Mouse (Mus musculus): ENCODE data around the gene Krt1. TPM values are rescaled to one million over a fixed set of nuclear protein-coding genes. Genes with fewer than 3 reads are reported as not detected.
A peak's percentile ranks its signal among the peaks of the same experiment; 100 is the strongest.

The Krt1 gene
- total RNA-seq (2021), result 1 to 10 TPM; 1.7 to 1.8 TPM

- intact Hi-C loops (cut with DNase I), result no loop called here
- DNase-seq (ENCODE audit: low spot score in 2 of 2), result no peak
Observed at GRCm38 (mm10) chr15:101850694-101851093, at the start of gene Krt1. Krt1 (minus strand) TSS chr15:101850794.

DNA sequence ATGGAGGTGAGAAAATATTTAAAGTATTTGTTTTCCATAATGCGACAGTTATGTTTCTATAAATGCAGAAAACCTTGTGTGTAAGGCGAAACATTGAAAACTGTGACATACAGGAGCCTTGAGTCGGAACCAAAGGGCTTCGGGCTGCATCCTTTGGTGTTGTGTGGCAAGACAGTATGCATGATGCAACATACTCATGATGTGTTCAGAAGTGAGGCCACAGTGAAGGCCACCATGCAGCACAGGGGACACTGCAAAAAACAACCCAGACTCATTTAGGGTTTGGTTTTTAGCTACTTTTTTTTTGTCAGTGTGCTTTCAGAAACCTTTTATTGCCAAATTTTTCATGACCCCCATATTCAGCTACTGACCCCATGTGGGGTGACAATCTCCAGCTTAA lies 44.6 kb upstream of the Krt1 start:
- no peak for DNase-seq (ENCODE audit: low spot score in 2 of 2)
- intact Hi-C loops (cut with DNase I), result no loop called here

- intact Hi-C loops (cut with DNase I), result no loop called here
- DNase-seq (ENCODE audit: low spot score in 2 of 2), result no peak
Observed at GRCm38 (mm10) chr15:101892820-101893219, 42.2 kb upstream of the Krt1 start, which contains the start of gene Krt76. Krt76 (minus strand) TSS chr15:101892920.

GRCm38 (mm10) chr15:101879776-101880175 lies 29.2 kb upstream of the Krt1 start:
- intact Hi-C loops (cut with DNase I), result no loop called here

DNA sequence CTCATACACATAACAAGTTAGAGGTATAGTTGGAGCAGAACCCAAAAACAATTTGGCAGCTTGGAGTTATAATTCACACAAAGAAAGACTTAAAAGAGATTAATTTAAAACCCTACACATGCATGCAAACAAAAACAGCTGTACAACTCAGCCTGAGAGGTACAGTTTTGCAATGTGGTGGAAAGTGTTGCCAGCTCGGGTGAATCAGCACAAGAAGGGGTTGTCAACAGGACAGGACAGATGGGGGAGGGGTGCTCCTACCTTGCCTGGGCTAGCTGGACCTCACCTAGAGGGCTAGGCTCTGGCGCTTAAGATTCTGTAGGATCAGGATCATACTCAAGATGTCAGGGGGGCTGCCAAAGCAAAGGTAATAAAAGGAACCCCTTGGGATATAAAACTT lies 27.4 kb upstream of the Krt1 start:
- DNase-seq (ENCODE audit: low spot score in 2 of 2), result no peak
- intact Hi-C loops (cut with DNase I), result no loop called here

More at GRCm38 (mm10) chr15:101879776-101880175, 29.2 kb upstream of the Krt1 start:
- DNase-seq (ENCODE audit: low spot score in 2 of 2), result no peak

GRCm38 (mm10) chr15:101874383-101874782 lies 23.8 kb upstream of the Krt1 start:
- intact Hi-C loops (cut with DNase I), result no loop called here

GRCm38 (mm10) chr15:101873231-101873630 lies 22.6 kb upstream of the Krt1 start:
- DNase-seq (ENCODE audit: low spot score in 2 of 2), result no peak
- intact Hi-C loops (cut with DNase I), result no loop called here

More at GRCm38 (mm10) chr15:101874383-101874782, 23.8 kb upstream of the Krt1 start:
- DNase-seq (ENCODE audit: low spot score in 2 of 2), result no peak

GRCm38 (mm10) chr15:101869431-101869830 lies 18.8 kb upstream of the Krt1 start, which contains the start of gene Krt77:
Krt77 (minus strand) TSS chr15:101869705.
- intact Hi-C loops (cut with DNase I), result no loop called here
- peak; percentile 68 to 70 for DNase-seq (ENCODE audit: low spot score in 2 of 2)

DNA sequence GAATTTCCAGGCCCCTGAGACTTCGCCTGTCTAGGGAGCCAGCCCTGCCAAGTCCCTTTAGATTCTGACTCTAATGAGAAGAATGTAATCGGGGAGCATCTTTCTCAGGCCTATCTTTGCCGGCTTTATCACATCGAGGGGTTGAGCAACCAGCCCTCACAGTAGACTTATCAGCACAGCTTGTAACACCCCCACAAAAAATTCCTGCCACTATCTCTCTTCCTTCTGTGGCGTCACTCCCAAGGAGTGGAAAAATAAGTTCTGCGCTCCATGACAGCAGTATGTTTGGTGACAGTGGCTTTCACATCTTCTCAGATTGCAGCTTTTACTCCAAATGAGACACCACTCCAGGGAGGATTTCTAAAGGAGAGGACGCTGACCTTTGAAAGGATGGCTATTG lies 16.2 kb upstream of the Krt1 start:
- DNase-seq (ENCODE audit: low spot score in 2 of 2), result peak in 1 of 2 experiments; percentile 59
- intact Hi-C loops (cut with DNase I), result no loop called here

DNA sequence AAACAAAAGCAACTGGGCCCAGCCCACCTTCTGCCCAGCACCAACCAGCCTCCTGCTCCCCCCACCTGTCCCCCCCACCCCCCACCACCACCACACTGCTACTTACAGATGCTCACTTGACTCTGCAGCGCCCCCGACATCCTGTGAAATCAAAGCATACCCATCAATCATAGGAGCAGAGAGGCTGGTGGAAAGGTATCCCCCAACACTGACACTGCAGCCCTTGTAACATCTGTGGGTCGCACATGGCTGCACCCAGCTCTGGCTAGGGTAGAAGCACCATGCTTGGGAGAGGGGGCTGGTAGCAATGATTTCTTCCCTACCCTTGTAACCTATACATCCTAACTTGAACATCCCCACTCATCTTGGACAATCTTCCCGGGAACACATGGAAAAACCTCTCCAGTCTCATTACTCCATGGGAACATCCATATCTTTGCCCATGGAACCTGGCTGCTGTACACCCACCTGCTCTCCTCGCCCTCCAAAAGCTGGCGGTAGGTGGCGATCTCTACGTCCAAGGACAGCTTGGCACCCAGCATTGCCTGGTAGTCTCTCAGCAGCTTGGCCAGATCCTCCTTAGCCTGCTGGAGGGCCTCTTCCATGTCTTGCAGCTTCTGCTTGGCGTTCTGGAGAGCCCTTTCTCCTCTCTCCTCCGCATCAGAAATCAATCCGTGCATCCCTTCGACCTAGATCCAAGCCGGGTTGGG lies 10.0 kb upstream of the Krt1 start:
- DNase-seq (ENCODE audit: low spot score in 2 of 2), result no peak
- intact Hi-C loops (cut with DNase I), result no loop called here

DNA sequence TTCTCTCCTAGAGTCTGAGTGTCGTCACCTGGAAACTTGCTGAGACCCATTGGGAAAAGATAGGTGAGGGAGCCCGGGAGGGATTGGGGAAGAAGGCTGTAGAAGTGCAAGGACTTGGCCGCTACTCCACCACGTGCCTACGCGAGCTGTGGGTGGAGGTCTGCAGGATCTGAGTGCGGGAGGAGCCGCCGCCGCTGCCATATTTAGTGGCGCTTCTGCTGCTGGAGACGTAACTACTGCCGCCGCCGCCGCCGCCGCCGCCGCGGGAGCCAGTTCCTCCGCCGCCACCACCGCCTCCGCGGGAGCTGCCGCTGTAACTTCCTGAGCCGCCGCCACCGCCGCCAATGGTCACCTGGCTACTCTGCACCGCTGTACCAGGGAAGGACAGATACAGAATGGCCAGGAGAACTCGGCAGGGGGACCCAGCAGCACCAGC lies 9.2 kb upstream of the Krt1 start:
- peak; percentile 59 to 76 for DNase-seq (ENCODE audit: low spot score in 2 of 2)
- intact Hi-C loops (cut with DNase I), result no loop called here

DNA sequence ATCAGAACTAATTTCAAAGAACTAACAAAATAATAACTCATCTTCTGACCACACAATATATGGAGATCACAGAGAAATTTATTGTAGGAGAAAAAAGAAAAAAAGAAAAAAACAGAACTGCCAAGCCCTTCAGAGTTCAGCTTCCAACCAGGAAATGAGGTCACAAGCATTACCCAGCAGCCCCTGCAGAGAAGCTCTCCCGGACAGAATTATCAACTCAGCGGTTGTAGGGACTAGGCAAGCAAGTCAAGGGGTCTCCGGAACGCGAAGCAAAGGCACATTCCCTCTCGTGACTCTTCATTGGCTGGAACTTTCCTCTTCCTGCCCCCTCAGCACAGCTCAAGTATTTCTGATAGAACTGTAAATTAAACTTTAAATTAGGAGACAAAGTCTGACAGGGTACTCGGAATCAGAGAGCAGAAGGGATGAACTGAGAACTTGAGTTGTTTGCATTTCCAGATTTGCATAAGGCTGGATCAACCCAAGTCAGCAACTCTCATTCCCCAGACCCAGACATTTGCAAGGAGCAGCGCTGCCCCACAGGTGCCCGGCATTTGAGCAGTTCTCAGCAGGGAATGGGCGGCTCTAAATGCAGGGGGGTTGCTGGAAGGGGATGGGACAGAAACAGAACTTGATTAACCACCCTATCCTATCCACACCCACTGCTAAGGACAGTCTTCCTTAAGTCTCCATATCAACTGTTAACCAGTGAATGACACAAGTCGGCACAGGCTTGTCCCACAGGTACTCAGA lies 8.3 kb upstream of the Krt1 start:
- DNase-seq (ENCODE audit: low spot score in 2 of 2), result no peak
- intact Hi-C loops (cut with DNase I), result no loop called here

DNA sequence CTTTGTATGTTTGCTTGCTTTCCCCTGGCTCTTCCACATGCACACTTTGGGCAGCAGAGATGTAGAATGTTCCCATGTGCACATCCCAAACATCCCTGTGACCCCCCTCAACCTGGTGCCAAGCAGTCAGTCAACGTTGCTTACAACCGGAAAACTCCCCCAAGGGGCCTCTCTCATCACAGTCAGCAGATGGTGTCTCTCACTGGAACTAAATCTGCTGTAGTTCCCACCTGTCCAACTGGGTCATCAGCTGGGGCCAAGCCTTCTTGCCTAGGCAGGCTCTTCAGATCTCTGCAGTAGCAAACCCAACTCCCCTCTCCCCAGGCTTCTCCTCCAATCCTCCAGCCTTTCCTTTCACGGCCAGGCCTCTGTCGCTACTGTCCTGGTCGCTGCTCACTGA lies 6.1 kb upstream of the Krt1 start:
- DNase-seq (ENCODE audit: low spot score in 2 of 2), result no peak
- intact Hi-C loops (cut with DNase I), result no loop called here

- no peak for DNase-seq (ENCODE audit: low spot score in 2 of 2)
- intact Hi-C loops (cut with DNase I), result no loop called here
Observed at GRCm38 (mm10) chr15:101855732-101856131, 5.1 kb upstream of the Krt1 start.

DNA sequence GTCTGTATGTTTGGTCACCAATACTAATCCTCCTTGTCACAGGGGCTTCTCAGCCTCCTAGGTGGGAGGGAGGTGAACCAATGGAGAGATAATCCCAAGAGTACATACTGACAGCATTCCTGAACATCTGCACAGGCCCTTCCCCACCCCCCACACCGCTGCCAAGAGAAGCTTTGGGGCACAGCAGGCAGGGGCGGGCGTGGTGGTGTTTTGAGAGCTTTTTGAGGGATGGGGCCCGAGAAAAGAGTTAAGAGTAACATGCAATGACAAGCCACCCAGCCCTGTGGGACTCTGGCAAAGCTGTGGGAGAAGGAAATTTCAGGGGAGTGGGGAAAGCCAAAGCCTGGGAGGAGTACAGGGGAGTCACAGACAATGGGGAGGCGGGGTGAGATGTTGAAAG lies 3.7 kb upstream of the Krt1 start:
- no peak for DNase-seq (ENCODE audit: low spot score in 2 of 2)
- intact Hi-C loops (cut with DNase I), result no loop called here

- DNase-seq (ENCODE audit: low spot score in 2 of 2), result no peak
- intact Hi-C loops (cut with DNase I), result no loop called here
Observed at GRCm38 (mm10) chr15:101852571-101852970, 2.0 kb upstream of the Krt1 start.

GRCm38 (mm10) chr15:101845971-101846403 lies 4.6 kb downstream of the Krt1 start:
- intact Hi-C loops (cut with DNase I), result loop anchor here (5.0 kb wide), 1 partner anchor 44 kb away; the partner anchor contains the start of gene Krt73
- DNase-seq (ENCODE audit: low spot score in 2 of 2), result peak; percentile 49 to 61

GRCm38 (mm10) chr15:101843192-101843591 lies 7.4 kb downstream of the Krt1 start:
- intact Hi-C loops (cut with DNase I), result no loop called here
- no peak for DNase-seq (ENCODE audit: low spot score in 2 of 2)

- intact Hi-C loops (cut with DNase I), result no loop called here
Observed at GRCm38 (mm10) chr15:101834784-101835328, 15.7 kb downstream of the Krt1 start.

GRCm38 (mm10) chr15:101833131-101833530 lies 17.5 kb downstream of the Krt1 start:
- intact Hi-C loops (cut with DNase I), result no loop called here
- no peak for DNase-seq (ENCODE audit: low spot score in 2 of 2)

More at GRCm38 (mm10) chr15:101834784-101835328, 15.7 kb downstream of the Krt1 start:
- DNase-seq (ENCODE audit: low spot score in 2 of 2), result no peak
